Mouse (Mus musculus): Measurements from ENCODE around the gene Pcp4.

Pcp4 gene

GRCm38 (mm10) chr16:96487007-96487684, 19.7 kb downstream of the Pcp4 start:
- DNase-seq (ENCODE audit: low spot score): no peak

- no peak for DNase-seq (ENCODE audit: low spot score)
Observed at GRCm38 (mm10) chr16:96488038-96488437, 20.6 kb downstream of the Pcp4 start.

- DNase-seq (ENCODE audit: low spot score): no peak
Observed at GRCm38 (mm10) chr16:96491530-96491929, 24.1 kb downstream of the Pcp4 start.

GRCm38 (mm10) chr16:96494079-96494478, 26.7 kb downstream of the Pcp4 start:
- DNase-seq (ENCODE audit: low spot score): no peak

GRCm38 (mm10) chr16:96498951-96499350, 31.5 kb downstream of the Pcp4 start:
- DNase-seq (ENCODE audit: low spot score): no peak

GRCm38 (mm10) chr16:96501241-96501640, 33.8 kb downstream of the Pcp4 start:
- DNase-seq (ENCODE audit: low spot score): no peak

- DNase-seq (ENCODE audit: low spot score): no peak
Observed at GRCm38 (mm10) chr16:96502586-96502985, 35.2 kb downstream of the Pcp4 start.

- DNase-seq (ENCODE audit: low spot score): no peak
Observed at GRCm38 (mm10) chr16:96514466-96514865, 47.1 kb downstream of the Pcp4 start.

- no peak for DNase-seq (ENCODE audit: low spot score)
Observed at GRCm38 (mm10) chr16:96527476-96527875, 60.1 kb downstream of the Pcp4 start.

- no peak for DNase-seq (ENCODE audit: low spot score)
Observed at GRCm38 (mm10) chr16:96528471-96528870, 61.1 kb downstream of the Pcp4 start.

- DNase-seq (ENCODE audit: low spot score): no peak
Observed at GRCm38 (mm10) chr16:96529896-96530568, 62.6 kb downstream of the Pcp4 start.

- DNase-seq (ENCODE audit: low spot score): no peak
Observed at GRCm38 (mm10) chr16:96530569-96530898, 63.1 kb downstream of the Pcp4 start.

GRCm38 (mm10) chr16:96531029-96531428, 63.6 kb downstream of the Pcp4 start:
- DNase-seq (ENCODE audit: low spot score): no peak

GRCm38 (mm10) chr16:96533710-96534109, 66.3 kb downstream of the Pcp4 start:
- no peak for DNase-seq (ENCODE audit: low spot score)

GRCm38 (mm10) chr16:96535271-96535670, 67.9 kb downstream of the Pcp4 start:
- no peak for DNase-seq (ENCODE audit: low spot score)

- DNase-seq (ENCODE audit: low spot score): no peak
Observed at GRCm38 (mm10) chr16:96536426-96536825, 69.0 kb downstream of the Pcp4 start.

GRCm38 (mm10) chr16:96539091-96539490, 71.7 kb downstream of the Pcp4 start:
- DNase-seq (ENCODE audit: low spot score): no peak

- DNase-seq (ENCODE audit: low spot score): peak; percentile 62
Observed at GRCm38 (mm10) chr16:96541056-96541455, 73.7 kb downstream of the Pcp4 start.

GRCm38 (mm10) chr16:96552680-96553079, 85.3 kb downstream of the Pcp4 start:
- DNase-seq (ENCODE audit: low spot score): no peak

- no peak for DNase-seq (ENCODE audit: low spot score)
Observed at GRCm38 (mm10) chr16:96555412-96555811, 88.0 kb downstream of the Pcp4 start.

GRCm38 (mm10) chr16:96556621-96557020, 89.2 kb downstream of the Pcp4 start:
- DNase-seq (ENCODE audit: low spot score): no peak

GRCm38 (mm10) chr16:96558341-96558740, 90.9 kb downstream of the Pcp4 start:
- no peak for DNase-seq (ENCODE audit: low spot score)

GRCm38 (mm10) chr16:96559796-96560195, 92.4 kb downstream of the Pcp4 start:
- no peak for DNase-seq (ENCODE audit: low spot score)
